Mouse (Mus musculus) C2C12 (cell line): Measurements from ENCODE around the gene Faap100.

Experiments used
- CTCF ChIP-seq: IDR thresholded peaks from one replicate; pipeline ENCODE4 v1.5.1; 2011; ENCODE audit not compliant: control insufficient read depth, insufficient read depth, insufficient read length
- MAX ChIP-seq: IDR thresholded peaks from one replicate; pipeline ENCODE4 v1.6.1; 2011; ENCODE audit warnings: mild to moderate bottlenecking, control low read depth
- USF1 ChIP-seq: IDR thresholded peaks from one replicate; pipeline ENCODE4 v1.6.1; 2011; ENCODE audit warnings: low read depth, mild to moderate bottlenecking, control low read depth, moderate library complexity

- TF ChIP-seq CTCF: no peak
- TF ChIP-seq USF1: no peak
- TF ChIP-seq MAX: no peak
Observed at GRCm38 (mm10) chr11:120373025-120373424, 5.5 kb downstream of the Faap100 start.
